Mouse (Mus musculus) heart, embryonic 11.5 days (tissue): ENCODE measurements around the gene Pcnp. TPM values are rescaled to one million over a fixed set of nuclear protein-coding genes. Genes with fewer than 3 reads are reported as not detected.
A peak's percentile ranks its signal among the peaks of the same experiment; 100 is the strongest.

ENCODE experiments used
- ATAC-seq: fragments of 200-750 bp; cut with Nextera tagmentation; replicated peaks from 2 replicates; pipeline ENCODE4 v1.8.0; 2017; ENCODE audit warnings: moderate library complexity; ENCODE audit not compliant: insufficient number of reproducible peaks, low FRiP score, low TSS enrichment
- H3K27ac ChIP-seq: fragments of 300-500 bp; sonication (generic); 2 replicates; pipeline ENCODE4 v1.5.1; 2014; ENCODE audit warnings: mild to moderate bottlenecking, low read depth, low read length
- H3K27me3 ChIP-seq: fragments of 300-500 bp; sonication (generic); 2 replicates; pipeline ENCODE4 v1.6.1; 2014; ENCODE audit warnings: mild to moderate bottlenecking, low read length, mixed read lengths; ENCODE audit not compliant: control insufficient read depth, insufficient read depth
- H3K36me3 ChIP-seq: fragments of 300-500 bp; sonication (generic); 2 replicates; pipeline ENCODE4 v1.6.1; 2014; ENCODE audit warnings: mild to moderate bottlenecking, low read length, moderate library complexity, mixed read lengths; ENCODE audit not compliant: control insufficient read depth, insufficient read depth
- H3K4me1 ChIP-seq: fragments of 300-500 bp; sonication (generic); 2 replicates; pipeline ENCODE4 v1.6.1; 2014; ENCODE audit warnings: low read length; ENCODE audit not compliant: control insufficient read depth, insufficient read depth
- H3K4me2 ChIP-seq: fragments of 300-500 bp; sonication (generic); 2 replicates; pipeline ENCODE4 v1.6.1; 2014; ENCODE audit warnings: mild to moderate bottlenecking, moderate library complexity
- H3K4me3 ChIP-seq: fragments of 300-500 bp; sonication (generic); 2 replicates; pipeline ENCODE4 v1.5.1; 2014; ENCODE audit warnings: low read depth, low read length
- H3K9ac ChIP-seq: fragments of 300-500 bp; sonication (generic); 2 replicates; pipeline ENCODE4 v1.6.1; 2014; ENCODE audit warnings: mild to moderate bottlenecking, low read depth, low read length, moderate library complexity
- H3K9me3 ChIP-seq: fragments of 300-500 bp; sonication (generic); replicated peaks from 2 replicates; pipeline ENCODE4 v1.6.1; 2016; ENCODE audit warnings: low read length; ENCODE audit not compliant: control insufficient read depth
- WGBS: fragments of 180-500 bp; shearing (Covaris S2); extraction: QIAGEN DNeasy Blood & Tissue Kit; methylation state at CpG from one replicate; pipeline ENCODE4 v1.1.7; 2014; ENCODE audit not compliant: insufficient replicate concordance; 5-methylcytosine and 5-hydroxymethylcytosine counted together
- polyA plus RNA-seq: library from polyadenylated mRNA; unstranded; fragments of >200 nt; fragmentation: Nextera tagmentation; extraction: Ambion mirVana; gene quantifications from 2 replicates; pipeline ENCODE4 v1.2.1, GENCODE M21; 2014

Gene Pcnp
- polyA plus RNA-seq, 1 experiment from 2014 or later: 172 TPM

- no peak overlapping the region for H3K4me3 ChIP-seq
- WGBS: 86% methylated on average over 6 of the region's 6 CpGs
- no peak overlapping the region for H3K9ac ChIP-seq
- no peaks in the 10 kb centered on the region for H3K4me1 ChIP-seq
- no peak for ATAC-seq
- no peaks in the 10 kb centered on the region for H3K36me3 ChIP-seq
- H3K4me2 ChIP-seq: no peak overlapping the region
- H3K27me3 ChIP-seq: no peaks in the 10 kb centered on the region
- H3K27ac ChIP-seq: no peak overlapping the region
- no peaks in the 10 kb centered on the region for H3K9me3 ChIP-seq
Measured at GRCm38 (mm10) chr16:56068523-56069070, 39.1 kb upstream of the Pcnp start.

DNA sequence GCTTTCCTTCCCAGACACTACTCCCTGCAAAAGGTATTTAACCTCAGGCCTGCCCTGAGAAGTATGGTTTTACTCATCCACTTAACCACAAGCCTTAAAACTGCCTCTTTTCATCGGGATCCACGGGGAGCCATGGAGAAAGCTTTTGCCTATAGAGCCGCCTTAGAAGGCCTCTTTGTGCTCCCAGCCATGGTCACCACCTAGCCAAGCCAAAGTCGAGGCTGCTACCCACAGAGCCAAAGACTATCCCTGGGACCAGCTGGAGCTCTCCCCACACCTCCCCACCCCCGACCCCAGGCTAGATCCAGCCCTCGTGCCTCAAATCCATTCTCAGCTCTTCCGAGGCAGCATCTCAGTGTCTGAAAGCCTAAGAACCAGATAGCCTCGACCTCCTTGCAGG, 36.6 kb upstream of the Pcnp start:
- no peak for ATAC-seq
- no peaks in the 10 kb centered on the region for H3K36me3 ChIP-seq
- H3K27me3 ChIP-seq: no peaks in the 10 kb centered on the region
- no peaks in the 10 kb centered on the region for H3K9me3 ChIP-seq
- 52% methylated on average over 8 of the region's 8 CpGs for WGBS
- H3K27ac ChIP-seq: no peak overlapping the region
- H3K4me3 ChIP-seq: no peak overlapping the region
- no peak overlapping the region for H3K4me2 ChIP-seq
- no peaks in the 10 kb centered on the region for H3K4me1 ChIP-seq
- H3K9ac ChIP-seq: no peak overlapping the region

DNA sequence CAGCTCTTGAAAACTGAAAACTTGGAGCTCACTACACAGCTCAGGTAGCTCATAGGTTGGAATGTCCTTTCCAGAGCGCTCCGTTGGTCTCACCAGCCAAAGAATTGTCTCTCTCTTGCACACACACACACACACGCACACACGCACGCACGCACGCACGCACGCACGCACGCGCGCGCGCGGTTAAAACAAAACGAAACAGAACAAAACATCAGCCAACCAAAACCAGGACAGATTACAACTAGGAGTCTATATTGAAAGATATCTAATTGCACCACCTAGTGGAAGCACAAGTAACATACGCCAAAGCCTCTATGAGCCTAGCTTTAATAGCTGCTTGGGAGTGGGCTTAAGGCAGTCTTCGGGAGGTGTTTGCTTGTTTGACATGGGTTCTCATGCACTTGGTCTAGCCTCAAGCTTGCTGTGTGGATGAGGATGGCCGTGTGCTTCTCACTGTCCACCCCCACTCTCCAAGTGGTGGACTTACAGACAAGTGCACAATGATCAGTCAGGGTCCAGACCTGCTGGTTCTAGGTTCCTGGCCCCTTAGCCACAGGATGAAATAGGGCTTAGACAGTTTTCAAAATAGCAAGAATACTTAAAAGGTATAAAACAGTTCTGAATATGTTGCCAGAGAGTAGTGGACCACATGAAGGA, 34.9 kb upstream of the Pcnp start:
- H3K9me3 ChIP-seq: no peaks in the 10 kb centered on the region
- ATAC-seq: peak; percentile 77
- H3K4me1 ChIP-seq: no peaks in the 10 kb centered on the region
- peak overlapping the region; percentile 69 for H3K9ac ChIP-seq
- H3K27ac ChIP-seq: no peak overlapping the region
- WGBS: 7% methylated on average over 20 of the region's 20 CpGs
- peak overlapping the region; percentile 50 for H3K4me3 ChIP-seq
- no peaks in the 10 kb centered on the region for H3K36me3 ChIP-seq
- H3K4me2 ChIP-seq: peak overlapping the region; percentile 69
- H3K27me3 ChIP-seq: no peaks in the 10 kb centered on the region

- no peaks in the 10 kb centered on the region for H3K27me3 ChIP-seq
- H3K9me3 ChIP-seq: no peaks in the 10 kb centered on the region
- WGBS: 73% methylated on average over 11 of the region's 11 CpGs
- no peak overlapping the region for H3K9ac ChIP-seq
- H3K4me3 ChIP-seq: no peak overlapping the region
- H3K4me2 ChIP-seq: no peak overlapping the region
- H3K27ac ChIP-seq: no peak overlapping the region
- no peaks in the 10 kb centered on the region for H3K36me3 ChIP-seq
- no peak for ATAC-seq
- H3K4me1 ChIP-seq: no peaks in the 10 kb centered on the region
Measured at GRCm38 (mm10) chr16:56062981-56063380, 33.4 kb upstream of the Pcnp start.

DNA sequence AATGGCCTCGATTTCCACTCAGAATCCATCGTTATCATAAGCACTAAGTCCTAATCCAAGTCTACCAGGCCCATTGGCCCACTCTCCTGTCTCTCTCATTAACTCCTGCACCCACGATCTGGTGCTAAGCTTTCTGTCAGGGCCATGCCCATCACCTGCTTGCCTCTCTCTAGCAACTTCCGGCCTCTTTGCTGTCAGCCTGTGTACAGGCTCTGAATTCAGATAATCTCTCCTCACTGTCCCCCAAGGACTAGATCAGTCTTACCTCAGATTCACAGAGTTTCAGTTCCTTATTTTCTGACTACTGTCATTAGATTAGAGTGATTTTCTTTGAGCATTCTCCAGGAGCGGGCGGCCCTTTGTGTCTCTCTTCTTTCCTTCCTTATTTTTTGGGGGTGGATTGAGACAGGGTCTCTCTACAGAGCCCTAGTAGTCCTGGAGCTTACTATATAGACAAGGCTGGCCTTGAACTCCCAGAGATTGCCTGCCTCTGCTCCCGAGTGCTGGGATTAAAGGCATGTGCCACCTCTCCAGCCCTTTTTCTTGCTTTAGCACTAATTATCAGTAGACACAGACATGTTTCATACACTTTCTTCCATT, 32.6 kb upstream of the Pcnp start:
- Histone ChIP-seq H3K4me3 (no peak overlapping the region), H3K27me3 (no peaks in the 10 kb centered on the region), H3K4me2 (no peak overlapping the region), H3K9me3 (no peaks in the 10 kb centered on the region), H3K4me1 (no peaks in the 10 kb centered on the region), H3K9ac (no peak overlapping the region), H3K27ac (no peak overlapping the region), H3K36me3 (no peaks in the 10 kb centered on the region)
- no peak for ATAC-seq
- WGBS: 68% methylated on average over 7 of the region's 7 CpGs

- no peaks in the 10 kb centered on the region for H3K4me1 ChIP-seq
- no peak overlapping the region for H3K27ac ChIP-seq
- no peaks in the 10 kb centered on the region for H3K9me3 ChIP-seq
- no peak overlapping the region for H3K4me3 ChIP-seq
- no peak for ATAC-seq
- no peak overlapping the region for H3K9ac ChIP-seq
- 76% methylated on average over 10 of the region's 10 CpGs for WGBS
- no peak overlapping the region for H3K4me2 ChIP-seq
- H3K27me3 ChIP-seq: no peaks in the 10 kb centered on the region
- no peaks in the 10 kb centered on the region for H3K36me3 ChIP-seq
Measured at GRCm38 (mm10) chr16:56058151-56058550, 28.6 kb upstream of the Pcnp start.

DNA sequence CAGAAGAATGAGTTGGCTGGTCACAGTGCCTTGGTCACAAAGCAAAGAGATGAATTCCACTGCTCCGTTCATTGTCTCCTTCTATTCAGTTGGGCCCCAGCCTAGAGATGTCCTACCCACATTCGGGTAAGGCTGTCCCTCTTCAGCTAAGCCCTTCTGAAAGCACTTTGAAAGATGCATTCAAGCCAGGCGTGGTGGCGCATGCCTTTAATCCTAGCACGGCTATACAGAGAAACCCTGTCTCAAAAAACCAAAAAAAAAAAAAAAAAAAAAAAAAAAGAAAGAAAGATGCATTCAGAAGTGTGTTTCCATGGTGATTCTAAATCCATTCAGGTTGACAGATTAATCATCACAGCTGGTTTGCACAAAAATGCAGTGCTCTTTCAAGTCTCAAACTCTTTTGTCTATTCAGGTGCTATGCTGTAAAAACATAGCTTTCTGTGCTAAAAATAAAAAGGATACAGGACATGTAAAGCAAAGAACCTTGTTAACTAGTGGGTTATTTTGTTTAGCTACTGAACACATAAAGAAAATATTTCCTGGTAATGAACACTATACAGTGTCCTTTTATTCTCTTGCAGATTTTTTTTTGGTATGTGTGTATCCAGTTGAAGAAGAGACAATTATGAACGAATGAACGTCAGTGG, 27.5 kb upstream of the Pcnp start:
- H3K9me3 ChIP-seq: no peaks in the 10 kb centered on the region
- ATAC-seq: no peak
- no peak overlapping the region for H3K4me2 ChIP-seq
- no peaks in the 10 kb centered on the region for H3K36me3 ChIP-seq
- WGBS: 76% methylated on average over 7 of the region's 7 CpGs
- H3K4me1 ChIP-seq: no peaks in the 10 kb centered on the region
- no peak overlapping the region for H3K4me3 ChIP-seq
- no peaks in the 10 kb centered on the region for H3K27me3 ChIP-seq
- H3K27ac ChIP-seq: no peak overlapping the region
- H3K9ac ChIP-seq: no peak overlapping the region

DNA sequence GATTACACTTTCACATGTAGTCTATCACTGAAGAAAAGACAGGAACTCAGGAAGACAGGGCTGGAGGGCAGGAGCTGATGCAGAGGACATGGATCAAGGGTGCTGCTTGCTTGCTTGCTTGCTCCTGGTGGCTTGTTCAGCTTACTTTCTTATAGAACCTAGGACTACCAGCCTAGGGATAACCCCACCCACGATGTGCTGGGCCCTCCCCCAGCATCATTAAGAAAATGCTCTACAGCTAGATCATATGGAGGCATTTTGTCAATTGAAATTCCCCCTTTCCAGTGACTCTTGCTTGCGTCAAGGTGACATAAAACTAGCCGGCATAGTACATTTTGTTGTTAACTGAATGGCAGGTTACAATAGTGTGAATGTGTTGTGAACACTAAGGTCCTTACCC, 26.4 kb upstream of the Pcnp start:
- H3K27ac ChIP-seq: no peak overlapping the region
- H3K9ac ChIP-seq: no peak overlapping the region
- WGBS: 79% methylated on average over 3 of the region's 3 CpGs
- ATAC-seq: no peak
- no peaks in the 10 kb centered on the region for H3K27me3 ChIP-seq
- no peaks in the 10 kb centered on the region for H3K4me1 ChIP-seq
- H3K36me3 ChIP-seq: no peaks in the 10 kb centered on the region
- no peaks in the 10 kb centered on the region for H3K9me3 ChIP-seq
- no peak overlapping the region for H3K4me2 ChIP-seq
- H3K4me3 ChIP-seq: no peak overlapping the region
